Mouse (Mus musculus) E14TG2a.4 (cell line): ENCODE measurements around the gene Apoe.

ENCODE experiments used
- CTCF ChIP-seq: conservative IDR thresholded peaks from 2 replicates; pipeline ENCODE4 v1.5.1; 2014; ENCODE audit warnings: low read length
- NANOG ChIP-seq: IDR thresholded peaks from 2 replicates; pipeline ENCODE4 v1.6.1; 2014; ENCODE audit warnings: borderline replicate concordance, low read length, mixed read lengths

GRCm38 (mm10) chr7:19719200-19719599, 20.2 kb upstream of the Apoe start:
- TF ChIP-seq CTCF (no peak), NANOG (no peak)
